Mouse (Mus musculus): ENCODE data around the gene Arg1. TPM values are rescaled to one million over a fixed set of nuclear protein-coding genes. Genes with fewer than 3 reads are reported as not detected.

Gene Arg1
- polyA plus RNA-seq, 1 experiment, result not detected

- Histone ChIP-seq H3K4me2 (ENCODE audit: low read depth) (no peak overlapping the region), H3K27me3 (ENCODE audit: control insufficient read depth, insufficient read depth, insufficient read length) (no peaks in the 10 kb centered on the region), H3ac (ENCODE audit: control insufficient read depth, insufficient read length) (no peak overlapping the region), H3K36me3 (ENCODE audit: control insufficient read depth, insufficient read depth) (no peaks in the 10 kb centered on the region), H3K79me2 (ENCODE audit: control insufficient read depth, insufficient read depth) (no peaks in the 10 kb centered on the region), H3K4me3 (no peak overlapping the region)
- TF ChIP-seq SRF (IDR thresholded peaks at IDR 0.05; ENCODE audit: control insufficient read depth, insufficient read length, low read depth), result no peak
- no peak for TF ChIP-seq E2F4 (IDR thresholded peaks at IDR 0.05; ENCODE audit: insufficient read depth)
- TF ChIP-seq TCF3 (IDR thresholded peaks at IDR 0.05; ENCODE audit: insufficient read length, low read depth), result no peak
- no peak for TF ChIP-seq POLR2AphosphoS2 (IDR thresholded peaks at IDR 0.05; ENCODE audit: insufficient read length, low read depth)
- TF ChIP-seq TCF12 (IDR thresholded peaks at IDR 0.05; ENCODE audit: insufficient read depth, poor library complexity, severe bottlenecking), result no peak
- no peak for TF ChIP-seq MYOD1 (IDR thresholded peaks at IDR 0.05; ENCODE audit: control insufficient read depth in 1 of 3, insufficient read length in 2 of 3, low read depth in 2 of 3)
- no peak for TF ChIP-seq POLR2A (IDR thresholded peaks at IDR 0.05; ENCODE audit: insufficient read length, low read depth)
- no peak for TF ChIP-seq REST (IDR thresholded peaks at IDR 0.05; ENCODE audit: insufficient read depth, insufficient read length)
These were observed 26.6 kb upstream of the Arg1 start for GRCm38 (mm10) chr10:24953876-24954275.

- Histone ChIP-seq H3K4me2 (ENCODE audit: low read depth) (no peak overlapping the region), H3K27me3 (ENCODE audit: control insufficient read depth, insufficient read depth, insufficient read length) (no peaks in the 10 kb centered on the region), H3K79me2 (ENCODE audit: control insufficient read depth, insufficient read depth) (no peaks in the 10 kb centered on the region), H3ac (ENCODE audit: control insufficient read depth, insufficient read length) (no peak overlapping the region), H3K4me3 (no peak overlapping the region), H3K36me3 (ENCODE audit: control insufficient read depth, insufficient read depth) (no peaks in the 10 kb centered on the region)
- TF ChIP-seq REST (IDR thresholded peaks at IDR 0.05; ENCODE audit: insufficient read depth, insufficient read length) (no peak), TCF12 (IDR thresholded peaks at IDR 0.05; ENCODE audit: insufficient read depth, poor library complexity, severe bottlenecking) (no peak)
These were observed 25.3 kb upstream of the Arg1 start for GRCm38 (mm10) chr10:24952549-24952948.

DNA sequence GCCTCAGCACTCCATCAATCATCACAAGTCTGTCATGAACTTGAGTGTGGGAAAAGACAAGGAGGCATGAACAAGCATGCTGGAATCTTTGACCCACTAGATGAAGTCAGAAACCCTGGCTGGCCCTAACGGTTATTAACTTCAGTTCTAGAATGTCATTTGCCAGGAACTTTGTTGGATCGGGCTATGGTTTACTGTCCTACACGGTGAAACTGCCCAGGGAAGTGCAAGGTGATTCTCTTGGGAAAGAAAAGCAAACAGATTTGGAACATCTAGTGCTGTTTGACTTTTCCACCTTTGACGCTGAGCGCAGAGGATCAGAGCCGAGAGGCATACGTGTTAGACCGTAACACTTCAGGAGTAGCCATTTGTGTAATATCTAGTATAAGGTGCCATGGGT, 24.3 kb upstream of the Arg1 start:
- H3K79me2 ChIP-seq (ENCODE audit: control insufficient read depth, insufficient read depth), result no peaks in the 10 kb centered on the region
- no peaks in the 10 kb centered on the region for H3K36me3 ChIP-seq (ENCODE audit: control insufficient read depth, insufficient read depth)
- no peak overlapping the region for H3K4me3 ChIP-seq
- TF ChIP-seq USF1 (IDR thresholded peaks at IDR 0.05; ENCODE audit: low read depth), result no peak
- no peak for TF ChIP-seq CEBPB (IDR thresholded peaks at IDR 0.05; ENCODE audit: insufficient read depth, poor library complexity, severe bottlenecking)
- TF ChIP-seq MYOD1 (IDR thresholded peaks at IDR 0.05; ENCODE audit: control insufficient read depth in 1 of 3, insufficient read length in 2 of 3, low read depth in 2 of 3), result no peak
- TF ChIP-seq POLR2A (IDR thresholded peaks at IDR 0.05; ENCODE audit: insufficient read length, low read depth), result no peak
- no peak for TF ChIP-seq MAX (IDR thresholded peaks at IDR 0.05; ENCODE audit: low read depth)
- TF ChIP-seq SRF (IDR thresholded peaks at IDR 0.05; ENCODE audit: control insufficient read depth, insufficient read length, low read depth), result no peak
- no peak for TF ChIP-seq TCF12 (IDR thresholded peaks at IDR 0.05; ENCODE audit: insufficient read depth, poor library complexity, severe bottlenecking)
- TF ChIP-seq TCF3 (IDR thresholded peaks at IDR 0.05; ENCODE audit: insufficient read length, low read depth), result no peak
- no peak for TF ChIP-seq REST (IDR thresholded peaks at IDR 0.05; ENCODE audit: insufficient read depth, insufficient read length)
- TF ChIP-seq POLR2AphosphoS2 (IDR thresholded peaks at IDR 0.05; ENCODE audit: insufficient read length, low read depth), result no peak
- no peak for TF ChIP-seq MYOG (IDR thresholded peaks at IDR 0.05; ENCODE audit: control insufficient read depth in 1 of 3, insufficient read depth in 1 of 3, insufficient read length in 2 of 3, low read depth in 2 of 3)
- TF ChIP-seq E2F4 (IDR thresholded peaks at IDR 0.05; ENCODE audit: insufficient read depth), result no peak
- no peak overlapping the region for H3K4me2 ChIP-seq (ENCODE audit: low read depth)
- no peaks in the 10 kb centered on the region for H3K27me3 ChIP-seq (ENCODE audit: control insufficient read depth, insufficient read depth, insufficient read length)
- H3ac ChIP-seq (ENCODE audit: control insufficient read depth, insufficient read length), result no peak overlapping the region

- no peak overlapping the region for H3K4me2 ChIP-seq (ENCODE audit: low read depth)
- no peaks in the 10 kb centered on the region for H3K79me2 ChIP-seq (ENCODE audit: control insufficient read depth, insufficient read depth)
- TF ChIP-seq MAX (IDR thresholded peaks at IDR 0.05; ENCODE audit: low read depth) (no peak), USF1 (IDR thresholded peaks at IDR 0.05; ENCODE audit: low read depth) (no peak), REST (IDR thresholded peaks at IDR 0.05; ENCODE audit: insufficient read depth, insufficient read length) (no peak), POLR2AphosphoS2 (IDR thresholded peaks at IDR 0.05; ENCODE audit: insufficient read length, low read depth) (no peak), MYOD1 (IDR thresholded peaks at IDR 0.05; ENCODE audit: control insufficient read depth in 1 of 3, insufficient read length in 2 of 3, low read depth in 2 of 3) (no peak), SRF (IDR thresholded peaks at IDR 0.05; ENCODE audit: control insufficient read depth, insufficient read length, low read depth) (no peak), TCF3 (IDR thresholded peaks at IDR 0.05; ENCODE audit: insufficient read length, low read depth) (no peak), CEBPB (IDR thresholded peaks at IDR 0.05; ENCODE audit: insufficient read depth, poor library complexity, severe bottlenecking) (no peak), MYOG (IDR thresholded peaks at IDR 0.05; ENCODE audit: control insufficient read depth in 1 of 3, insufficient read depth in 1 of 3, insufficient read length in 2 of 3, low read depth in 2 of 3) (no peak), POLR2A (IDR thresholded peaks at IDR 0.05; ENCODE audit: insufficient read length, low read depth) (no peak), E2F4 (IDR thresholded peaks at IDR 0.05; ENCODE audit: insufficient read depth) (no peak), TCF12 (IDR thresholded peaks at IDR 0.05; ENCODE audit: insufficient read depth, poor library complexity, severe bottlenecking) (no peak)
- H3K4me3 ChIP-seq, result no peak overlapping the region
- no peak overlapping the region for H3ac ChIP-seq (ENCODE audit: control insufficient read depth, insufficient read length)
- no peaks in the 10 kb centered on the region for H3K27me3 ChIP-seq (ENCODE audit: control insufficient read depth, insufficient read depth, insufficient read length)
- no peaks in the 10 kb centered on the region for H3K36me3 ChIP-seq (ENCODE audit: control insufficient read depth, insufficient read depth)
These were observed 22.9 kb upstream of the Arg1 start for GRCm38 (mm10) chr10:24950223-24950622.

GRCm38 (mm10) chr10:24948278-24948677, 21.0 kb upstream of the Arg1 start:
- Histone ChIP-seq H3K27me3 (ENCODE audit: control insufficient read depth, insufficient read depth, insufficient read length) (no peaks in the 10 kb centered on the region), H3K79me2 (ENCODE audit: control insufficient read depth, insufficient read depth) (no peaks in the 10 kb centered on the region), H3K4me3 (no peak overlapping the region), H3K36me3 (ENCODE audit: control insufficient read depth, insufficient read depth) (no peaks in the 10 kb centered on the region), H3K4me2 (ENCODE audit: low read depth) (no peak overlapping the region), H3ac (ENCODE audit: control insufficient read depth, insufficient read length) (no peak overlapping the region)
- no peak for TF ChIP-seq POLR2AphosphoS2 (IDR thresholded peaks at IDR 0.05; ENCODE audit: insufficient read length, low read depth)
- no peak for TF ChIP-seq CEBPB (IDR thresholded peaks at IDR 0.05; ENCODE audit: insufficient read depth, poor library complexity, severe bottlenecking)
- TF ChIP-seq POLR2A (IDR thresholded peaks at IDR 0.05; ENCODE audit: insufficient read length, low read depth), result no peak
- no peak for TF ChIP-seq MAX (IDR thresholded peaks at IDR 0.05; ENCODE audit: low read depth)
- no peak for TF ChIP-seq REST (IDR thresholded peaks at IDR 0.05; ENCODE audit: insufficient read depth, insufficient read length)
